Mouse (Mus musculus) layer of hippocampus, postnatal 10 days (tissue): ENCODE measurements around the gene Fnbp1l. TPM values are rescaled to one million over a fixed set of nuclear protein-coding genes. Genes with fewer than 3 reads are reported as not detected.

Source experiments
- DNase-seq, 2 experiments: peaks; one replicate each; pipeline ENCODE4 v3.0.0; 2021; ENCODE audit warnings: low spot score in 2 of 2
- total RNA-seq, 2 experiments: library from RNA; stranded (reverse); gene quantifications; 2 replicates each; pipeline ENCODE4 v1.2.3; 2021

Gene Fnbp1l
- total RNA-seq, 2 experiments from 2014 or later, result 133 to 139 TPM

- no peak for DNase-seq
These were observed 83.4 kb downstream of the Fnbp1l start for GRCm38 (mm10) chr3:122535938-122536703.

- no peak for DNase-seq
These were observed 91.0 kb downstream of the Fnbp1l start for GRCm38 (mm10) chr3:122528477-122528876.

GRCm38 (mm10) chr3:122521294-122521693 is 98.2 kb downstream of the Fnbp1l start:
- DNase-seq, result no peak

GRCm38 (mm10) chr3:122520875-122521274 is 98.6 kb downstream of the Fnbp1l start:
- DNase-seq, result no peak

- no peak for DNase-seq
These were observed 99.2 kb downstream of the Fnbp1l start for GRCm38 (mm10) chr3:122520365-122520764.

- DNase-seq, result no peak
These were observed 100.4 kb downstream of the Fnbp1l start for GRCm38 (mm10) chr3:122519082-122519481.

GRCm38 (mm10) chr3:122518231-122518736 is 101.2 kb downstream of the Fnbp1l start:
- DNase-seq, result no peak

- no peak for DNase-seq
These were observed 101.8 kb downstream of the Fnbp1l start for GRCm38 (mm10) chr3:122517726-122518125.

GRCm38 (mm10) chr3:122516327-122516695 is 103.2 kb downstream of the Fnbp1l start:
- no peak for DNase-seq

GRCm38 (mm10) chr3:122515568-122516326 is 103.8 kb downstream of the Fnbp1l start:
- no peak for DNase-seq

- DNase-seq, result no peak
These were observed 106.7 kb downstream of the Fnbp1l start for GRCm38 (mm10) chr3:122512725-122513375.

GRCm38 (mm10) chr3:122511721-122512619 is 107.5 kb downstream of the Fnbp1l start:
- no peak for DNase-seq

GRCm38 (mm10) chr3:122510932-122511331 is 108.6 kb downstream of the Fnbp1l start:
- DNase-seq, result no peak

GRCm38 (mm10) chr3:122510240-122510750 is 109.2 kb downstream of the Fnbp1l start:
- DNase-seq, result no peak

- no peak for DNase-seq
These were observed 109.8 kb downstream of the Fnbp1l start for GRCm38 (mm10) chr3:122509534-122510239.

GRCm38 (mm10) chr3:122509084-122509483 is 110.4 kb downstream of the Fnbp1l start:
- peak; percentile 49 to 65 for DNase-seq

- no peak for DNase-seq
These were observed 111.7 kb downstream of the Fnbp1l start for GRCm38 (mm10) chr3:122507826-122508225.

- DNase-seq, result no peak
These were observed 113.1 kb downstream of the Fnbp1l start for GRCm38 (mm10) chr3:122506343-122506916.

- DNase-seq, result no peak
These were observed 118.6 kb downstream of the Fnbp1l start for GRCm38 (mm10) chr3:122500929-122501328.
